Mouse (Mus musculus) embryonic facial prominence, embryonic 15.5 days (tissue): ENCODE results near the gene Plscr2. TPM values are rescaled to one million over a fixed set of nuclear protein-coding genes. Genes with fewer than 3 reads are reported as not detected.
A peak's percentile ranks its signal among the peaks of the same experiment; 100 is the strongest.

Experiments
- ATAC-seq: fragments of 200-750 bp; cut with Nextera tagmentation; 2 replicates; pipeline ENCODE4 v1.8.0; 2017; ENCODE audit warnings: low read depth, moderate TSS enrichment; ENCODE audit not compliant: insufficient number of reproducible peaks, low FRiP score, low TSS enrichment
- H3K27ac ChIP-seq: fragments of 300-500 bp; sonication (generic); replicated peaks from 2 replicates; pipeline ENCODE4 v1.5.1; 2015; ENCODE audit warnings: mild to moderate bottlenecking, inconsistent platforms
- H3K27me3 ChIP-seq: fragments of 300-500 bp; sonication (generic); 2 replicates; pipeline ENCODE4 v1.6.1; 2015; ENCODE audit warnings: inconsistent platforms
- H3K36me3 ChIP-seq: fragments of 300-500 bp; sonication (generic); 2 replicates; pipeline ENCODE4 v1.6.1; 2015; ENCODE audit warnings: mild to moderate bottlenecking, inconsistent platforms
- H3K4me1 ChIP-seq: fragments of 300-500 bp; sonication (generic); 2 replicates; pipeline ENCODE4 v1.6.1; 2015; ENCODE audit warnings: inconsistent platforms
- H3K4me2 ChIP-seq: fragments of 300-500 bp; sonication (generic); replicated peaks from 2 replicates; pipeline ENCODE4 v1.6.1; 2015; ENCODE audit warnings: mild to moderate bottlenecking, inconsistent platforms
- H3K4me3 ChIP-seq: fragments of 300-500 bp; sonication (generic); replicated peaks from 2 replicates; pipeline ENCODE4 v1.5.1; 2015; ENCODE audit warnings: mild to moderate bottlenecking, inconsistent platforms
- H3K9ac ChIP-seq: fragments of 300-500 bp; sonication (generic); 2 replicates; pipeline ENCODE4 v1.6.1; 2015; ENCODE audit warnings: inconsistent platforms
- H3K9me3 ChIP-seq: fragments of 300-500 bp; sonication (generic); replicated peaks from 2 replicates; pipeline ENCODE4 v1.6.1; 2016; ENCODE audit warnings: inconsistent platforms
- WGBS: fragments of 180-500 bp; shearing (Covaris S2); methylation state at CpG from one replicate; pipeline ENCODE4 v1.1.7; 2015; 5-methylcytosine and 5-hydroxymethylcytosine counted together
- polyA plus RNA-seq: library from polyadenylated mRNA; unstranded; fragments of >200 nt; fragmentation: Nextera tagmentation; extraction: Ambion mirVana; gene quantifications from 2 replicates; pipeline ENCODE4 v1.2.1, GENCODE M21; 2015

Gene Plscr2
- 1.5 and 2.1 TPM in 2 replicates for polyA plus RNA-seq

GRCm38 (mm10) chr9:92275486-92276207 lies at the start of gene Plscr2:
Gene Plscr2 (plus strand): TSS chr9:92275602.
- Histone ChIP-seq H3K36me3 (no peaks in the 10 kb centered on the region), H3K4me2 (no peak within 1 kb of the TSS), H3K27me3 (no peaks in the 10 kb centered on the region), H3K9ac (no peak within 1 kb of the TSS), H3K27ac (no peak within 1 kb of the TSS), H3K4me1 (no peaks in the 10 kb centered on the region), H3K9me3 (no peaks in the 10 kb centered on the region), H3K4me3 (no peak within 1 kb of the TSS)
- no peak; the same call in 1 of the 2 replicates for ATAC-seq
- 53% methylated on average over 9 of the region's 9 CpGs for whole genome bisulfite sequencing

DNA sequence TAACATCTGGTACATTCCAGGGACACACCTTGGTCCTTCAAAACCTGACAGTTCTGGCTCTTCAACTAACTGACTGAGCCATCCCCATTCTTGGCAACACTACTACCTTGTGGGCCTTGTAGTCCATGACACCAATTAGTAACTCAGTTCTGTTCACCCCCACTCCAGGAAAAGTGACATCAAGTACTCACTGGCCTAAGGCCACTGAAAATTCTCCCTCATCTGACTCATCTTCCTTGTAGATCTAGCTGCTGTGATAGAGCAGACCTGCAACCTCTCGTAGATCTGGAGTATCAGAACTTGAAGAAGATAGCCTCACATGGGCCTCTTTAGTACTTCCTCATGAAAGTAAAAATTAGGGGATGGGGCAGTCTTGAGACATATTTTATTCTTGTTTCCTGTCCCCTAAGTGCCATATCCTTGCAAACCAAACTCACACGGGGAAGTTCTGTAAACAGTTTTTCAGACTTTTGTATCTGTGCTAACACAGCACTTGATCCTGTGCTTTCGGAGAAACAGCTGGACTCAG lies 49.2 kb upstream of the Plscr2 start:
- Histone ChIP-seq H3K9me3 (no peaks in the 10 kb centered on the region), H3K36me3 (no peaks in the 10 kb centered on the region), H3K4me3 (no peak overlapping the region), H3K4me2 (no peak overlapping the region), H3K4me1 (no peaks in the 10 kb centered on the region), H3K27ac (no peak overlapping the region), H3K9ac (no peak overlapping the region), H3K27me3 (no peaks in the 10 kb centered on the region)
- no peak for ATAC-seq
- 72% methylated on average over 3 of the region's 3 CpGs for WGBS

DNA sequence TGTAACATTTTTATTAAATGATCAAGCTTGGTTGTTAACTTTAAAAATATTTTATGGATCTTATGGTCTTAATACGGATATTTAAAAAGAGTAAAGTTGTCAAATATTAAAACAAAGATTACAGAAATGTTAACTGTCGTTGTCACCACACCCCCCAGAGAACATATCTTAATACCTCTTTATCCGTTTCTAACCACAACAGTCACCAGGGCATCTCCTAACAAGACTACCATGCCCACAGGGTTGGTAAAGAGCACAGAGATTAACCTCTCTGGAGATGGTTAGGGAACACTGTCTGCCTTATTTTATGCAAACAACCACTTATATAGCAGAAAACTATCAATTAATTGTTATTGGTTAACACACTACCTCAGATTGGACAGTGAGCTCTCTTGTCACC lies 48.6 kb upstream of the Plscr2 start:
- no peak overlapping the region for H3K4me2 ChIP-seq
- no peaks in the 10 kb centered on the region for H3K36me3 ChIP-seq
- no peak overlapping the region for H3K9ac ChIP-seq
- ATAC-seq: no peak
- no peak overlapping the region for H3K27ac ChIP-seq
- H3K9me3 ChIP-seq: no peaks in the 10 kb centered on the region
- H3K4me3 ChIP-seq: no peak overlapping the region
- no peaks in the 10 kb centered on the region for H3K4me1 ChIP-seq
- 65% methylated on average over 3 of the region's 3 CpGs for WGBS
- H3K27me3 ChIP-seq: no peaks in the 10 kb centered on the region

GRCm38 (mm10) chr9:92228867-92229832 lies 46.3 kb upstream of the Plscr2 start:
- no peaks in the 10 kb centered on the region for H3K4me1 ChIP-seq
- 83% methylated on average over 16 of the region's 16 CpGs for WGBS
- no peak overlapping the region for H3K27ac ChIP-seq
- H3K4me3 ChIP-seq: no peak overlapping the region
- no peaks in the 10 kb centered on the region for H3K9me3 ChIP-seq
- H3K9ac ChIP-seq: no peak overlapping the region
- no peak overlapping the region for H3K4me2 ChIP-seq
- no peaks in the 10 kb centered on the region for H3K27me3 ChIP-seq
- ATAC-seq: no peak
- H3K36me3 ChIP-seq: no peaks in the 10 kb centered on the region

DNA sequence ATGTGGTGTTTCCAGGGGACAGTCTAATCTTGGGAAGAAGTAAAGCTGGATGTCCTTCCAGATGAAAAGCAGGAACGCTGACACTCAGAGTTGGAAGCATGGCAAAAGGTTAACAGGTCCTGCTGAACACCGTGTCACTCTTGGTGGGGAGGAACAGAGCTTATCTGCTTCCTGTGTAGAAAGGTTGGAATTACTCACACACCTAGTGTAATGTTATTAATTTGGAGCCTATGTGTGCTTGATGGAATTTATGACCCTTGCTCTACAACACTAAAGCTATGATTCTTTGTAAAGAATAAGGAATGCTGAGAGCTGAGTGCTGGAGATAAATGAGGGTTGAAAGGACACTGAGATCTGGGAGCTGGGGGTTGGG lies 45.6 kb upstream of the Plscr2 start:
- H3K27ac ChIP-seq: no peak overlapping the region
- WGBS: 75% methylated on average over 2 of the region's 2 CpGs
- H3K9ac ChIP-seq: no peak overlapping the region
- H3K9me3 ChIP-seq: no peaks in the 10 kb centered on the region
- no peak overlapping the region for H3K4me2 ChIP-seq
- no peak for ATAC-seq
- no peaks in the 10 kb centered on the region for H3K4me1 ChIP-seq
- H3K4me3 ChIP-seq: no peak overlapping the region
- H3K36me3 ChIP-seq: no peaks in the 10 kb centered on the region
- no peaks in the 10 kb centered on the region for H3K27me3 ChIP-seq

GRCm38 (mm10) chr9:92234901-92235458 lies 40.4 kb upstream of the Plscr2 start:
- H3K9me3 ChIP-seq: no peaks in the 10 kb centered on the region
- 87% methylated on average over 11 of the region's 11 CpGs for WGBS
- H3K27me3 ChIP-seq: no peaks in the 10 kb centered on the region
- no peaks in the 10 kb centered on the region for H3K4me1 ChIP-seq
- no peak overlapping the region for H3K27ac ChIP-seq
- H3K4me3 ChIP-seq: no peak overlapping the region
- no peaks in the 10 kb centered on the region for H3K36me3 ChIP-seq
- no peak overlapping the region for H3K4me2 ChIP-seq
- no peak overlapping the region for H3K9ac ChIP-seq
- no peak for ATAC-seq

GRCm38 (mm10) chr9:92248773-92249446 lies 26.5 kb upstream of the Plscr2 start:
- Histone ChIP-seq H3K4me1 (peaks cover 11% of the 10 kb centered on the region), H3K36me3 (no peaks in the 10 kb centered on the region), H3K4me2 (no peak overlapping the region), H3K9ac (no peak overlapping the region), H3K27me3 (no peaks in the 10 kb centered on the region), H3K4me3 (no peak overlapping the region), H3K9me3 (no peaks in the 10 kb centered on the region), H3K27ac (no peak overlapping the region)
- no peak for ATAC-seq
- 80% methylated on average over 7 of the region's 7 CpGs for WGBS

DNA sequence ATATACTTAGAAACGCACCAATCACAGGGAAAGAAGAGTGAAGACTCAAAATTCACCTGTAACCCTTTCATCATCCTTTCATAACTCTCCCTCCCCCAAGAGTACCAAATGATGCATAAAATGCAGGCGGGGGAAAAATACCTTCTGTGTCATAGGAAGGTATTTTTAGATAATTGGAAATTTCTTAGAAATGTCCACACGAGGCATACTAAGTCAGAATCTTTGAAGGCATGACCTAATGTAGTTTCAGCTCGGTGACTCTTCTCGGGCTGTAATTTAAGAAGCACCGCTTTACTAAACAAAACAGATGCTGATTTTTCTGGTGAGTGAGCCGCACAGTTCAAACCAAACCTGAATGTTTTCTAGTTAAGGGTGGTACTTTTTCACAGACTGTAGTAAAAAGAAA lies 26.0 kb upstream of the Plscr2 start, which contains the start of gene Plscr1:
Plscr1 (plus strand) TSS at position 304 of the 406 bp plus-strand sequence.
- peak within 1 kb of the TSS; percentile 81 for H3K27ac ChIP-seq
- H3K4me3 ChIP-seq: peak within 1 kb of the TSS; percentile 61
- peaks cover 11% of the 10 kb centered on the region for H3K4me1 ChIP-seq
- peak within 1 kb of the TSS; percentile 51 for H3K9ac ChIP-seq
- no peaks in the 10 kb centered on the region for H3K27me3 ChIP-seq
- 19% methylated on average over 7 of the region's 7 CpGs for WGBS
- H3K4me2 ChIP-seq: peak within 1 kb of the TSS; percentile 85
- no peak for ATAC-seq
- H3K36me3 ChIP-seq: no peaks in the 10 kb centered on the region
- H3K9me3 ChIP-seq: no peaks in the 10 kb centered on the region

GRCm38 (mm10) chr9:92249987-92250772 lies 25.2 kb upstream of the Plscr2 start:
- Histone ChIP-seq H3K4me3 (peak overlapping the region; percentile 61), H3K27me3 (no peaks in the 10 kb centered on the region), H3K9me3 (no peaks in the 10 kb centered on the region), H3K4me2 (peak overlapping the region; percentile 85), H3K4me1 (peaks cover 11% of the 10 kb centered on the region), H3K36me3 (no peaks in the 10 kb centered on the region), H3K9ac (peak overlapping the region; percentile 51), H3K27ac (peak overlapping the region; percentile 81)
- ATAC-seq: peak; percentile 88
- WGBS: under 1% methylated on average over 40 of the region's 40 CpGs

DNA sequence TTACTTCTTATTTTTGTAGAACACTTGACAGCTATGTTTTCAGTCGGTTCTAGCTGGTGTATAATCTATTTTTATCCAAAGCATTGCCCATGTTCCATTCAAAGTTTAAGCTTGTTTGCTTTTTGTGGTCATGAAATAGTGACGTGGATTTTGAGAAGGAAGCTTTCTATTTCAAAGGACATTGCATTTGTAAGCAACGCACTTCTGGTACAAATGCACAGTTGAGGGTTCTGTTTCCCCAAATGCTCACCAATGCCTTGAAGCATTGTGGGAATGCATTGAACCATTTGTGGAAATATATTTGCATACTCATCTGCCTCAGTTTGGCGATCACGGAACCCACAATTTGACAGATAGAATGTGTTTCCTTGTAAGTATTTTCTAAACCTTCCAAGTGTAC lies 22.7 kb upstream of the Plscr2 start:
- no peak overlapping the region for H3K4me3 ChIP-seq
- ATAC-seq: no peak
- no peaks in the 10 kb centered on the region for H3K36me3 ChIP-seq
- H3K27ac ChIP-seq: no peak overlapping the region
- no peak overlapping the region for H3K4me2 ChIP-seq
- no peaks in the 10 kb centered on the region for H3K27me3 ChIP-seq
- H3K9me3 ChIP-seq: no peaks in the 10 kb centered on the region
- H3K4me1 ChIP-seq: peaks cover 11% of the 10 kb centered on the region
- 68% methylated on average over 5 of the region's 5 CpGs for WGBS
- no peak overlapping the region for H3K9ac ChIP-seq
